Mouse (Mus musculus) forebrain, embryonic 14.5 days (tissue): ENCODE measurements at regions not wholly inside any gene's neighbourhood (a gene's known extent, or its start where the extent isn't known, plus 50 kb on each side); places are given as distances from the start of the nearest gene placed in this dataset.

ENCODE experiments used
- ATAC-seq: fragments of 200-750 bp; cut with Nextera tagmentation; 2 replicates; pipeline ENCODE4 v1.8.0; 2017; ENCODE audit warnings: mild to moderate bottlenecking, moderate library complexity
- DNase-seq: peaks from one replicate; pipeline ENCODE4 v3.0.0-alpha.2; 2015; ENCODE audit warnings: low spot score
- H3K27ac ChIP-seq: fragments of 300-500 bp; sonication (generic); 2 replicates; pipeline ENCODE4 v1.5.1; 2014; ENCODE audit warnings: low read depth, mild to moderate bottlenecking, control low read depth, low read length, moderate library complexity
- H3K27me3 ChIP-seq: fragments of 300-500 bp; sonication (generic); replicated peaks from 2 replicates; pipeline ENCODE4 v1.6.1; 2014; ENCODE audit warnings: low read length, control low read depth, mixed read lengths; ENCODE audit not compliant: control insufficient read depth, insufficient read depth
- H3K36me3 ChIP-seq: fragments of 300-500 bp; sonication (generic); 2 replicates; pipeline ENCODE4 v1.6.1; 2014; ENCODE audit warnings: low read length, control low read depth; ENCODE audit not compliant: control insufficient read depth, insufficient read depth
- H3K4me1 ChIP-seq: fragments of 300-500 bp; sonication (generic); 2 replicates; pipeline ENCODE4 v1.6.1; 2014; ENCODE audit warnings: antibody characterized with exemption, low read length, control low read depth; ENCODE audit not compliant: control insufficient read depth, insufficient read depth
- H3K4me2 ChIP-seq: fragments of 300-500 bp; sonication (generic); 2 replicates; pipeline ENCODE4 v1.6.1; 2014; ENCODE audit warnings: mild to moderate bottlenecking, control low read depth, low read length
- H3K4me3 ChIP-seq: fragments of 300-500 bp; sonication (generic); 2 replicates; pipeline ENCODE4 v1.5.1; 2014; ENCODE audit warnings: low read depth, low read length, control low read depth
- H3K9ac ChIP-seq: fragments of 300-500 bp; sonication (generic); 2 replicates; pipeline ENCODE4 v1.6.1; 2014; ENCODE audit warnings: mild to moderate bottlenecking, low read length, control low read depth, moderate library complexity
- H3K9me3 ChIP-seq: fragments of 300-500 bp; sonication (generic); replicated peaks from 2 replicates; pipeline ENCODE4 v1.6.1; 2016; ENCODE audit warnings: low read length, control low read depth, mixed read lengths; ENCODE audit not compliant: control insufficient read depth
- WGBS: fragments of 180-500 bp; shearing (Covaris S2); extraction: QIAGEN DNeasy Blood & Tissue Kit; methylation state at CpG from one replicate; pipeline ENCODE4 v1.1.7; 2014; 5-methylcytosine and 5-hydroxymethylcytosine counted together

GRCm38 (mm10) chr1:155041592-155041991, 57.8 kb downstream of the Ier5 start:
- H3K27ac ChIP-seq: no peak overlapping the region
- WGBS: 62% methylated on average over 5 of the region's 5 CpGs
- DNase-seq: no peak
- no peaks in the 10 kb centered on the region for H3K36me3 ChIP-seq
- H3K4me1 ChIP-seq: no peaks in the 10 kb centered on the region
- H3K27me3 ChIP-seq: no peaks in the 10 kb centered on the region
- no peak overlapping the region for H3K9ac ChIP-seq
- no peak overlapping the region for H3K4me2 ChIP-seq
- H3K9me3 ChIP-seq: no peaks in the 10 kb centered on the region
- no peak for ATAC-seq
- H3K4me3 ChIP-seq: no peak overlapping the region

GRCm38 (mm10) chr1:155040939-155041371, 58.5 kb downstream of the Ier5 start:
- H3K4me1 ChIP-seq: no peaks in the 10 kb centered on the region
- no peaks in the 10 kb centered on the region for H3K27me3 ChIP-seq
- no peak overlapping the region for H3K9ac ChIP-seq
- no peaks in the 10 kb centered on the region for H3K36me3 ChIP-seq
- ATAC-seq: no peak
- no peak overlapping the region for H3K4me3 ChIP-seq
- 79% methylated on average over 1 of the region's 1 CpGs for WGBS
- no peaks in the 10 kb centered on the region for H3K9me3 ChIP-seq
- no peak for DNase-seq
- no peak overlapping the region for H3K4me2 ChIP-seq
- H3K27ac ChIP-seq: no peak overlapping the region

GRCm38 (mm10) chr1:155040086-155040726, 59.2 kb downstream of the Ier5 start:
- H3K9me3 ChIP-seq: no peaks in the 10 kb centered on the region
- H3K4me3 ChIP-seq: no peak overlapping the region
- no peaks in the 10 kb centered on the region for H3K36me3 ChIP-seq
- DNase-seq: no peak
- H3K4me2 ChIP-seq: no peak overlapping the region
- ATAC-seq: no peak
- WGBS: 63% methylated on average over 8 of the region's 9 CpGs
- no peaks in the 10 kb centered on the region for H3K4me1 ChIP-seq
- no peak overlapping the region for H3K27ac ChIP-seq
- no peaks in the 10 kb centered on the region for H3K27me3 ChIP-seq
- no peak overlapping the region for H3K9ac ChIP-seq

- Histone ChIP-seq H3K9me3 (no peaks in the 10 kb centered on the region), H3K27me3 (no peaks in the 10 kb centered on the region), H3K27ac (no peak overlapping the region), H3K4me1 (no peaks in the 10 kb centered on the region), H3K9ac (no peak overlapping the region), H3K36me3 (no peaks in the 10 kb centered on the region), H3K4me3 (no peak overlapping the region), H3K4me2 (no peak overlapping the region)
- ATAC-seq (no peak), DNase-seq (no peak)
- WGBS: 72% methylated on average over 11 of the region's 11 CpGs
Observed at GRCm38 (mm10) chr1:155038631-155039625, 60.5 kb downstream of the Ier5 start.

- WGBS: 93% methylated on average over 3 of the region's 3 CpGs
- no peaks in the 10 kb centered on the region for H3K27me3 ChIP-seq
- ATAC-seq: no peak
Observed at GRCm38 (mm10) chr1:155037479-155037878, 62.0 kb downstream of the Ier5 start.

GRCm38 (mm10) chr1:155030908-155031307, 68.5 kb downstream of the Ier5 start:
- no peaks in the 10 kb centered on the region for H3K36me3 ChIP-seq
- no peaks in the 10 kb centered on the region for H3K27me3 ChIP-seq
- no peak overlapping the region for H3K9ac ChIP-seq
- H3K4me1 ChIP-seq: 0 out of 2 replicates have a peak, but pooled peaks cover 2% of the 10 kb centered on the region
- H3K4me2 ChIP-seq: no peak overlapping the region
- no peaks in the 10 kb centered on the region for H3K9me3 ChIP-seq
- no peak overlapping the region for H3K4me3 ChIP-seq
- DNase-seq (no peak), ATAC-seq (0 out of 2 replicates have a peak, but pooled peaks have one; percentile 3)
- no peak overlapping the region for H3K27ac ChIP-seq
- 12% methylated on average over 9 of the region's 9 CpGs for WGBS

More at GRCm38 (mm10) chr1:155037479-155037878, 62.0 kb downstream of the Ier5 start:
- no peak overlapping the region for H3K4me3 ChIP-seq
- no peak overlapping the region for H3K27ac ChIP-seq
- DNase-seq: no peak
- no peaks in the 10 kb centered on the region for H3K4me1 ChIP-seq
- no peak overlapping the region for H3K4me2 ChIP-seq
- no peak overlapping the region for H3K9ac ChIP-seq
- H3K36me3 ChIP-seq: no peaks in the 10 kb centered on the region
- H3K9me3 ChIP-seq: no peaks in the 10 kb centered on the region

- no peak overlapping the region for H3K27ac ChIP-seq
- no peak for ATAC-seq
- H3K36me3 ChIP-seq: no peaks in the 10 kb centered on the region
- DNase-seq: no peak
- WGBS: 58% methylated on average over 17 of the region's 17 CpGs
- H3K9me3 ChIP-seq: no peaks in the 10 kb centered on the region
- no peaks in the 10 kb centered on the region for H3K27me3 ChIP-seq
- H3K4me1 ChIP-seq: 0 out of 2 replicates have a peak, but pooled peaks cover 2% of the 10 kb centered on the region
- no peak overlapping the region for H3K4me3 ChIP-seq
- no peak overlapping the region for H3K4me2 ChIP-seq
- no peak overlapping the region for H3K9ac ChIP-seq
Observed at GRCm38 (mm10) chr1:155029195-155029879, 70.1 kb downstream of the Ier5 start.

GRCm38 (mm10) chr1:155028735-155029134, 70.7 kb downstream of the Ier5 start:
- Histone ChIP-seq H3K4me2 (no peak overlapping the region), H3K36me3 (no peaks in the 10 kb centered on the region), H3K27ac (no peak overlapping the region), H3K4me3 (no peak overlapping the region), H3K4me1 (0 out of 2 replicates have a peak, but pooled peaks cover 2% of the 10 kb centered on the region), H3K27me3 (no peaks in the 10 kb centered on the region), H3K9me3 (no peaks in the 10 kb centered on the region), H3K9ac (no peak overlapping the region)
- ATAC-seq (no peak), DNase-seq (no peak)
- 54% methylated on average over 5 of the region's 5 CpGs for WGBS
